Mouse (Mus musculus): ENCODE data around the gene Ankrd65. TPM values are rescaled to one million over a fixed set of nuclear protein-coding genes. Genes with fewer than 3 reads are reported as not detected.
"Not testable (repeated sequence)": the region's sequence is repeated elsewhere in the genome, so short reads cannot be mapped to it uniquely, and the experiment has no call there.

Gene Ankrd65
- total RNA-seq, 2 experiments from 2014 or later, result 0.39 TPM; not detected in 1

GRCm38 (mm10) chr4:155774971-155775740, 15.1 kb upstream of the Ankrd65 start:
- DNase-seq (ENCODE audit: low spot score in 2 of 2), result peak in 1 of 2 experiments; percentile 73

GRCm38 (mm10) chr4:155775855-155776254, 14.4 kb upstream of the Ankrd65 start:
- no peak for DNase-seq (ENCODE audit: low spot score in 2 of 2)

- DNase-seq (ENCODE audit: low spot score in 2 of 2), result no peak
Observed at GRCm38 (mm10) chr4:155776704-155777335, 13.4 kb upstream of the Ankrd65 start.

- DNase-seq (ENCODE audit: low spot score in 2 of 2), result no peak
Observed at GRCm38 (mm10) chr4:155777816-155778215, 12.4 kb upstream of the Ankrd65 start.

GRCm38 (mm10) chr4:155779498-155779897, 10.7 kb upstream of the Ankrd65 start:
- DNase-seq (ENCODE audit: low spot score in 2 of 2), result no peak

- DNase-seq (ENCODE audit: low spot score in 2 of 2), result peak; percentile 60 to 86
Observed at GRCm38 (mm10) chr4:155780895-155781294, 9.3 kb upstream of the Ankrd65 start.

- no peak for DNase-seq (ENCODE audit: low spot score in 2 of 2)
Observed at GRCm38 (mm10) chr4:155783486-155784080, 6.7 kb upstream of the Ankrd65 start.

- DNase-seq (ENCODE audit: low spot score in 2 of 2), result peak; percentile 74 to 85
Observed at GRCm38 (mm10) chr4:155784081-155784701, 6.0 kb upstream of the Ankrd65 start.

- no peak for DNase-seq (ENCODE audit: low spot score in 2 of 2)
Observed at GRCm38 (mm10) chr4:155785246-155785645, 5.0 kb upstream of the Ankrd65 start.

- DNase-seq (ENCODE audit: low spot score in 2 of 2), result no peak
Observed at GRCm38 (mm10) chr4:155785819-155786218, 4.4 kb upstream of the Ankrd65 start, which contains the start of gene Tmem88b. TSS of gene Tmem88b (minus strand) at chr4:155785874.

- DNase-seq (ENCODE audit: low spot score in 2 of 2), result no peak
Observed at GRCm38 (mm10) chr4:155788300-155788699, 1.9 kb upstream of the Ankrd65 start.

- DNase-seq (ENCODE audit: low spot score in 2 of 2), result not testable (repeated sequence)
Observed at GRCm38 (mm10) chr4:155788833-155789232, 1.4 kb upstream of the Ankrd65 start.

GRCm38 (mm10) chr4:155790650-155791161, 467 bp downstream of the Ankrd65 start:
- DNase-seq (ENCODE audit: low spot score in 2 of 2), result no peak

- DNase-seq (ENCODE audit: low spot score in 2 of 2), result no peak
Observed at GRCm38 (mm10) chr4:155791240-155791933, 1.1 kb downstream of the Ankrd65 start.

GRCm38 (mm10) chr4:155793730-155794129, 3.5 kb downstream of the Ankrd65 start:
- no peak for DNase-seq (ENCODE audit: low spot score in 2 of 2)

GRCm38 (mm10) chr4:155802075-155802474, 11.8 kb downstream of the Ankrd65 start:
- no peak for DNase-seq (ENCODE audit: low spot score in 2 of 2)

- DNase-seq (ENCODE audit: low spot score in 2 of 2), result no peak
Observed at GRCm38 (mm10) chr4:155802741-155803339, 12.6 kb downstream of the Ankrd65 start, which contains the start of gene Mrpl20. TSS of gene Mrpl20 (plus strand) at chr4:155802878.

- peak; percentile 97 to 98 for DNase-seq (ENCODE audit: low spot score in 2 of 2)
Observed at GRCm38 (mm10) chr4:155803340-155804041, 13.3 kb downstream of the Ankrd65 start.

- DNase-seq (ENCODE audit: low spot score in 2 of 2), result no peak
Observed at GRCm38 (mm10) chr4:155807841-155808240, 17.6 kb downstream of the Ankrd65 start.
